Mouse (Mus musculus) kidney, postnatal 4 days (tissue): ENCODE results near the gene Ovca2.

Experiments used
- DNase-seq, 2 experiments: peaks; one replicate each; pipeline ENCODE4 v3.0.0; 2021; ENCODE audit warnings: mixed read lengths in 2 of 2

Ovca2 gene

DNA sequence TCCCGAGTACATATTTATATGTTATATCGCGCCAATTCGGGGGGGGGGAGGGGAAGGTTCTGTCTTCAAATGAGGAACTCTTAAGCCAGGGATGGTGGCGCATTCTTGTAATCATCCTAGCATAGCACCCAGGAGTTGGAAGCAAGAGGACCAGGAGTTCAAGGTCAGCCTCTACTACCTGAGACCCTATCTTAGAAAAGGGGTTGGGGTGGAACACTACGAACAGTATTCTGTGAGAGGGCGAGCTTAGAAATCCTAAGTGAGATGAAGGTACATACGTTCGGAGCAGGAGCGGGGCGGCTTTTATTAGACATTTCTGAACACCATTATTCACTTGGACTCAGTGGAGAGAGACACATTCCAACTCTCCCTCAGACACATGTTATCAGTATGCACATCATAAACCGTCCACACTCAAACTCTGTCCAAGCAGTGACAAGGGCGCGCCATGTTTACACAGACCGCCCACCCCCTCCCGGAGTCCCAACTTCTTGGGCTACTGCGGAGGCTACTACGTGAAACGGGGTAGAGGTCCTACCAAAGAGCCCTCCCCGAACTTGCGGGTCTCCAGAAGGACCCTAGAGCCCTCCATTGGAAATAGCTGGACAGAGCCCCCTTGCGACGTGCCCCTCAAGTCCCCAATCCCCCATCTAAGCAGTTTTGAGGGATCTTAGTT is 9.1 kb downstream of the Ovca2 start, which contains the start of gene Hic1:
TSS of gene Hic1 (minus strand) at position 115 of the 676 bp plus-strand sequence.
- DNase-seq = peak; percentile 51 to 67

DNA sequence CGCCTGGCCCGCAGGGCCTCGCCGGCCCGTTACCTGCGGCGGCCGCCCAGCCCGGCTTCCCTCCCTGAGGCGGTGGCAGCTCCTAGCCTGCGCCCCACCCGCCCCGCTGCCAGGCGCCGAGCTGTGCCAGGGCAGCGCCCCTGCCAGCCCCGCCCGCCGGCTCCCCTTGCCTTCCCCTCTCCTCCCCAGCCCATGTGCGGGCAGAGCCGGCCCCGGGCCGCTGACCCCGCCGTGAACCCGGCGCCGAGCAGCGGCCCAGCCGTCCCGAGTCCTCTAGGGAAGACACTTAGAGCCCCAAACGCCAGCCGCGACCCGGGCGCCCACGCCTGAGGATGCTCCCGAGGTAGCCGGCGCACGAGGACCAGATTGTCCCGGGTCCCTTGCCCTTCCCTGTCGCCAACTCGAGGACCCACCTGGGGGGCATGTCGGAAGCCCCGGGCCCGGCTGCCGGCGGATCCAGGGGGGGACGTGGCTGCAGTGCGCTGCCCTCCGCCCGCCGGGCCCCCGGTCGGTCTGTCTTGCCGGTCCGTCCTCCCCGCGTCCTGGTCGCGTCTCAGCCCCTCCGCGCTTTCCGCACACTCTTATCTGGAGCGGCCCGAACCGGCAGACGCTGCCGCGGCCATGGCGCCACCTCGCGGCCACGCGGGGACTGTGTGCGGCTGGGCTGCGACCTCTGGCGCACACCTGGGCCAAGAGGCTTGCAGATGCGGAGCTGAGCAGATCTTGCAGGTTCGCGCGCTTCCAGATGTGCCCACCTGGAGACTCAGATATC is 9.9 kb downstream of the Ovca2 start:
- peak; percentile 91 to 94 for DNase-seq

DNA sequence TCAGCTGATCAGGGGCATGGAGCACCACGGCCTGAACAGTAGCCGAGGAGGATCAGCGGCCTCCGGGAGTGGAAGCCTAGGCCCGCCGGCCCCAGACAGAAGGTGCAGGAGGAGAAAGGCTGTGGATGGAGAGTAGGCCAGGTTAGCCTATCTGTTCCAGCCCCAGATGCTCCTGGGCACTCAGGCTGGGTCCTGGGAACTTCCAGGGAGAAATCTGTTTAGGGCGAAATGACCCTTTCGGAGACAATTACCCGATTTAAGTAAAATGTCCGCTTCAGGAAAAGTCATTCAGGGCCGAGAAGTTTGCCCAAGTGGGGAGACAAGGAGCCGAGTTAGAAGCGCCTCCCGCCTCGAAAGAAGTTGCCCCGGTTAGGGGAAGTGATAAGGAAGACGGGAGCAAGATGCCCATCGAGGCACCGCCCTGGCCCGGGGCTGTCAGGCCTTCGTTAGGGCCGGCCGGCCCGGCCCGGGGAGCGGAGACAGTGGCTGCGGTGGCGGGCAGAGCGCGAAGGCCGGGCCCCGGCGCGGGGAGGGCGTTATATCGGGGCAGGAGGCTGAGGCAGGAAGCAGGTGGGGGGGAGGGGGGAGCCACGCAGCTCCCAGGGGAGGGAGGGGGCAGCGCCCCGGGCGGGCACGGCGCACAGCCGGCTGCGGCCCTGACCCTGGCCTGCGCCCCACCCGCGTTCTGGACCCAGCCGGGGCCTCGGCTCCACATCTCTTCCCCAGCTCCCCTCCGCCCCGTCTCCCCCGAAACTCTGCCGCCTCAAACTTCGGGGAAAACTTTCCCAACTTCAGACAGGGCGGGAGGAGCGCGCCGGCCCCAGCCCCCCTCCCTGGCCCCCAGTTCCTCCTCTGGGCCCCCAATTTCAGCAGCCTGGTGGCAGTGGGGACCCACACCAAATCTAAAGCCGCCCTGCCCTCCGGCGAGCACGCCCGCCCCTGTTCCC is 10.7 kb downstream of the Ovca2 start:
- DNase-seq = peak; percentile 70 to 76

DNA sequence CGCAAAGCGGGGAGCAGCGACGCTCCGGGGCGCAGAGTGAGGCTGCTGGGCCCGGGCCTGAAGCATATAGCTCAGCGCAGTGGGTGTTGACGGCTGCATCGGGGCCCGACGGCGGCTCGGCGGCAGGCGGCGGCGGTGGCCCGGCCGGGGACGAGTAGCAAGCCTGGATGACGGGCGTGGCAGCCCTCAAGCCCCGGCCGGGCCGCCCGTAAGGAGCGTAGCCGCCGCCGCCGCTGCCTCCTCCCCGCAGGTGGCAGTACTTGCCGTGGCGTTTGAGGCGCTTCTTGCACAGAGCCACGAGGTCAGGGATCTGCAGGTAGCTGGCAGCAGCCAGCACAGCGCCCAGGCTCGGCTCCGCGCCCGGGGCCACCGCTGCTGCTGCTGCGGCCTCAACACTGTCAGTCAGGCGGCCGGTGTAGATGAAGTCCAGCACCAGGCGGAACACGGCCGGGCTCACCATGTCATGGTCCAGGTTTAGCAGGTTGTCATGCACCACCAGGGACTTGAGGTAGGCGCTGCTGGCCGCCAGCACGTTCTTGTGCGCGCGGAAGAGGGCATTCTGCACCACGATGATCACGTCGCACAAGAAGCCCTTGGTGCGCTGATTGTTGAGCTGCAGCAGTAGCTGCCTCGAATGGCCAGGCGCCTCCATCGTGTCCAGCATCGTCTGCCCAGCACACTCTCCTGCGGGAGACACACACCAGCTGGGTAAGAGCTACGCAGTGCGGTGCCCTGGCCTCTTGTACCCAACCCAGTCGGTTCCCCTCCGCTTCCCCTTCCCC is 11.6 kb downstream of the Ovca2 start:
- peak; percentile 58 to 71 for DNase-seq

DNA sequence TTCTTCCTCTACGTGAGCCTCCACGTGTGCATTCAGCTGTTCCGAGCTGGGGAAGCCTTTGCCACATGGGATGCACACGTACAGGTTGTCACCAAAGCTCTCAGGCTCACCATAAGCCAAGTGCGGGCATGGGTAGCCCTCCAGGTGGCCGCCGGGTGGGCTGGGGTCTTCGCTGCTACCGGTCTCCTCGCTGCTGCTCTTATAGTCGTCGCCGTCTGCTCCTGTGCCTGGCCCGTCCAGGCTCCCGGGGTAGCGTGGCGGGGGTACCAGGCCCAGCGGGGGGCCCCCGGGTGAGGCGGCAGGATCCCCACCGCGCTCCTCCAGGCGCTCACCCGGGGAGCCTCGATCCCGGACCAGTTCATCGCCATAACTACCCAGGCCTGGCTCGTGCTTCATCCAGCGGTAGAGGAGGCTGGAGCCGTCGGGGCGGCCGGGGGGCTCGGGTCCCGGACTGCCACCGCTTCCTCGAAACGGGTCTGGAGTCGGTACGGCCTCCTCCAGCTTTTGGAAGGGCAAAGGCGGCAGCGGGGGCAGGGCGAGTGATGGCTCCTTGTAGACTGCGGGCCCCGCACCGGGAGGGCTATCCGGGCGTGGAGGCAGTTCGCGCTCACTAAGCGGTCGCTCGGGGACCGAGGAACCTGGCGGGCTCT is 12.3 kb downstream of the Ovca2 start:
- DNase-seq = peak; percentile 53 to 69

DNA sequence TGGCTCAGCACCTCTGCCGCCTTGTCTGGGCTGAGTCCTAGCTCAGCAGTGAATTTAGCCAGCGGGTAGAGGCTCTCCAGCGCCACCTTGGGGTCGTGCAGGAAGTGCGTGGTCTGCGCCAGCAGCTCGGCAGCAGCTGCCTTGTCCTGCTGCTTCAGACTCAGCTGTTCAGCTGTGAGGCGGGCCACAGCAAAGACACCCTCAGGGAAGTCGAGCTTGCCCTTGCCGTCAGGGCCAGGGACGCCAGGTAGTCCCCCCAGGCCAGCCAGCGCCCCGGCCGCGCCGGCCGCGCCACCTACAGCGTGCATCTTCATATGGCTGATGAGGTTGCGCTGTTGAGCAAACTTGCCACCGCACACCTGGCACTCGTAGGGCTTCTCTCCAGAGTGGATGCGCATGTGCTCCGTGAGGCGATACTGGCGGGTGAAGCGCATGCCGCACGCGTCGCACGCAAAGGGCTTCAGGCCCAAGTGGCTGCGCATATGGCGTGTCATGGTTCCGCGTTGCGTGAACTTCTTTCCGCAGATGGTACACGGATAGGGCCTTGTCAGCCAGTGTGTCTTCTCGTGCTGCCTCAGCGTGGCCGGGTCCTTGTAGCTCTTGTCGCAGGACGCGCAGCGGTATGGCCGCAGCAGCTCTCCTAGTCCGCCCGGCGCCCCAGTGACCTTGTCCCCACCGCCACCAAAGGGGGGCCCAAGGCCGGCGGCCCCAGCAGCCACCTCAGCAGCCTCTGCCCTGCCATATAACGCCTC is 13.0 kb downstream of the Ovca2 start:
- peak; percentile 88 to 89 for DNase-seq

DNA sequence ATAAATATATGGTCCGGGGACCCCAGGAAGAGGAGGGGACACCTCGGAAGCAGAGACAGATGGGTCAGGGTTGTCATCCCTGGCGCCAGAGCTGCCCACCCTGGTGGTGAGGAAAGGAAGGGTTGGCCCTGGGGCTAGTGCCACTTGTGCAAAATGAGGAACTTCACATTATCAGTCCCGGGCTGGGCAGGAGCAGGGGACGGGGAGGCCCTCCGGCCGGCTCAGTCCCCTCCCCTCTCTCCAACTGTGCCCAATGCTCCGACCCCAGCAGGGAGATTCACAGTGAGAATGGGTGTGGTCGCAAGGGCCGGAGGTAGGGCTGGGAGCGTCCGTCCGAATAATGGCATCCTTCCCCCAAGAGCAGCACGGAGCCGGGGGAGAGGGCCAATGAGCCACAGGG is 13.9 kb downstream of the Ovca2 start:
- peak; percentile 39 to 47 for DNase-seq

DNA sequence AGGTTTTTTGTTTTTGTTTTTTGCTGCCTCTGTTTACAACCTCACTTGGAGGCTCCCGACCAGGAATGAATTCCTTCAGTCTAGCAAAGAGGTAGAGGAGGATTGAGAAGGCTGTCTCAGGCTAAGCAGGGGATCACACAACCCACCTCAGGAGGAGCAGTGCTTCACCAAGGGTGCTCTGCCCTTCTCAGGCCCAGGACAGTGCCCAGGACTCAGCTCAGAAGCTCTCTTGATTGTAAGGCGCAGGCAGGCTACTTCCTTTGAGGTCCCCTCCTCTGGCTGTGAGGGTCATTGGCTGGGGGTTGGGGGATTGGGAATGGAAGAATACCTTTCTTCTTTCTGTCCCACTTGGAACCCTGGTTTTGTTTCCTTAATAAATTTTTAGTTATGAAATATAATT is 14.6 kb downstream of the Ovca2 start:
- no peak for DNase-seq

DNA sequence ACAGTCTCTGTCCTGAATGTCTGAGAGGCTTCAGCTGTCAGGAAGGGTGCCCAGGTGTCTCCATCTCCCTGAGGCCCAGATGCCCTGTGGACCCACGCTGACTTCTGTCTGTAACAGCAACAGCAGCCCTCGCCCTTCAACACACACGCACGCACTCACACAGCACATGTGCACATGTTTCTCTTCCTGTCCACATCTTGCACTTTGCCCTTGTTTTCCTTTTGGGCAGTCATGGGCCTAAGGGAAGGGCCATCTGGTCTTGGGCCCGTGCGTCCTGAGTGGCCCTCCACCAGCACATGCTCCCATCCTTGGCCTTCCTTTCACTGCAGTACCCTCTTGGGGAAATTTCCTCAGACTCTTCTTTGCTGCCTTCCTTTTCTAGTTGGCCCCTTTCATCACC is 15.3 kb downstream of the Ovca2 start:
- peak; percentile 34 to 52 for DNase-seq

DNA sequence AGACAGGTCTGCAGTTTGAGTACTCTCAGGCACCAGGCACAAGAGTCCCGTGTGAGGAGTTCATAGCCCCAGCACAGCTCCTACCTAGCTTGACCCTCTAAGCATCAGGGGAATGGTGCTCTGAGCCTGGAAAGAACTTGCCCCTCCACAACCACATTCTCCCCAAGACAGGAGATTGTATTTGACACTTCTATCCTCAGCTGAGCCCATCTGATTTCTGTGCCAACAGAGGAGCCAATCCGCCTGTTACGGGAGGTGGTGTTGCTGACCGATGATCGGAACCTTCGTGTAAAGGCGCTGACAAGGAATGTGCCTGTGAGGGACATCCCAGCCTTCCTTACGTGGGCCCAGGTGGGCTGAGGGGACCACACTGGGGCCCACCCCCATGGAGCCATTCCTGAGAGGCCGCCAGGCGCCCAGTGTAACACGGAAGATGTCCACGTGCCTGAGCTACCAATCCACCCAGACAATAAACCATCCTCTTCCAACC is 16.0 kb downstream of the Ovca2 start:
- peak in 1 of 2 experiments; percentile 31 for DNase-seq

DNA sequence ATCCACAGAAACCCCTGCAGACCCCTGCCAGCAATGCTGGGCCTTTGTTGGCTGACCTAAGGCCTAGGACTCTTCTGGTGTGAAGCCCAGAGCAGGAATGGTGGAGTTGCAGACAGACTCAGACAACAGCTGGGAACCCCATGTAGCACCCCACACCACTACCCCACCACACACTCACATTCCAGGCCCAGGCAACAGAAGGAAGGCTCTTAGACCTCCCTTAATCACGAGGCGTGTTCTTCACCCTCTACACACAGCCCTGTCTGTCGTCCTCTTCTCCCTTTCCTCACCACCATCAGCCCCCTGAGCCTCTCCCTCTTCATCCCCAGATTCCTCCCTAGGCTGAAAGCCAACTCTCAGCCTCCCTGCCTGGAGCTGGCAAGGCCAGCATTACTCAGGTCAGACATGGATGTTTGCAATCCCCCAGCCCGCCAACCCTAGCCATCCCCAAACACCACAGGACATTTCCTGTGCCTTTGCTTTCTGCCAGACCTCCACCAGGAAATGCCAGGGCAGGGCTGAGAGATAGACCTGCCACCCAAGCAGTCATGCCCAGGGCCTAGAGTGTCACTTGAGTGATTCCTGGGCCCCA is 17.1 kb downstream of the Ovca2 start:
- DNase-seq = peak; percentile 39 to 54

DNA sequence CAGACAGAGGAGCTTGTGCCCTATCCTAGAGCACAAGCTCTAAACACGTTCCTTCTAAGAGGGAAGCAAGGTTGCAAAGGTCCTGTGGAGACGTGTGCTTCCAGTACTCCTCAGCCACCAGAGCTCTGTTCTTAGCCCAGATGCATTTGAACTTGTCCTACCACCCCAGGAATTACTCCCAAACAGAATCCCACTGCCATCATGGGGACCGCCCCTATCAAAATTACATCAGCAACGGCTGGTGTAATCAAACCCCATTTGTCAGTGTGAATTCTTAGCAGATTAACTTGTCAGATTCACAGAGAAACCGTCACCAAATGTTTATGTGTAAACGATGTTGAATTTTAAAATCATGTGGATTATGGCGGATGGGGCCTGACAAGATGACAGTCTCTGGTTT is 17.7 kb downstream of the Ovca2 start:
- DNase-seq = no peak

DNA sequence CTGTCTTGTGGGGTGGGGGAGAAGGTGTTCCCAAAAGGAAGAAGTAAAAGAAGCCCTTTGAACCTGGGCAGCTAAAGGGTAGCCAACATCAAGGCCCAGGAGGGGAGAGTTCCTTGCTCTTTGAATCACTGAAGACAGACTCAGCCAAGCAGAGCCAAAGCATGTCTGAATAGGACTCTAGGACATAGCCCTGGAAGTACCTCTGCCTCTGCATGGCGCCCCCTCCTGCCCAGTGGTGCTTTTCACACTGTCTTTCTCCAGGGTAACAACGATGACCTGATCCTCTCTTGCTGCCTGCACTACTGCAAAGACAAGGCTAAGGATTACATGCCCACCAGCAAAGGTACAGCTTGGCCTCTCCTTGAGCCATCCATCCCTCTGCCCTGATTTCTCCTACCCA is 19.1 kb downstream of the Ovca2 start:
- peak; percentile 77 to 83 for DNase-seq

DNA sequence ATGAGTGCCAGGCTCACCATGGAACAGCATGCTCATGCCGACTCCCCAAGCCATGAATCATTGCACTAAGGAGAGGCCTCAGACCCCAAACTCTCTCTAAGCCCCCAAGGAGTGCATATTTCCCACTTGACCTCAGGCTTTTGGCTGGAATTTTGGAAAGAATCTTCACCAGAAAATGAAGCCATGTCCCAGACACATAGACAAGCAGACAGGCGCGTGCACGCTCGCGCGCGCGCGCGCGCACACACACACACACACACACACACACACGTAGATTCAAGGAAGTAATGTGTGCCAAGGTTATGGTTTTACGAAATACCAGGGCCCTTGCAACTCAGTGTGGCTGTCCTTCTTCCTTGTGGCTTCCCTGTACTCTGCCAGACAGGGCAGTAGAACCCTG is 20.2 kb downstream of the Ovca2 start:
- peak; percentile 49 to 65 for DNase-seq

DNA sequence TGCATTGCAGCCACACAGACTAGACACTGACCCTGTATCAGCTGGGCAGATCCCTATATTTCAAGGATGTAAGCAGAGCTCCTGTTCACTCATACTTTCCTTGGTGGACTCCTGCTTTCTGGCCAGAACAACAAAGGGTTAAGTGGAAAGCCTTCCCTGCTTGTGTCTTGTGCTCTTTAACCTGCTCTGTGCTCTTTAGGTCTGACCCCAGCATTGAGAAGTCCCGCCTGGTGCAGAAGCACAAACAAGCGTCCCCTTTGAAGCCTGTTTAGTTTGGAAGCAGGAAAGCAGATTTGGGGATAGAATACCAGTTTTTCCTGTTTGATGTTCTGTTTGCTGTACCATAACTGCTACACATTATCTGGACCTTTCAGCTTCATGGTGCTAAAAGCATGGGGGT is 20.7 kb downstream of the Ovca2 start:
- DNase-seq = peak; percentile 51 to 60

DNA sequence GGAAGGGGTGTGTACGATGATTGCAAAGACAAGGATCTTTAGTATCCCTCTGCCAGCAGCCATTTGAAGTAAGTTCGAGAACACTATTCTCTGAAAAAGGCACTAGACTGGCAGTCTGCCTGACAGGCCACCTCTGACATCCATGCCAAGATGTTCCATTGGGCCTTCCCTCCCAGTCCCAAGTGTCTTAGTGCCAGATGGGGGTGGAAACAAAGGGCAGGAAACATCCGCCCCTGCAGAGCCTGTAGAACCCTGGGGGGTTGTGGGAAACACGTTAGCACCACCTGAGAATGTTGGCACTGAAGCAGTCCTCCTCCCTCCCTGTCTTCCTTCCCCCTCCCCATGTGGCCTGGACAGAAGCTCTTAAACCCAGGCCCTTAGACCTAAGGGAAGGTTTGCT is 21.6 kb downstream of the Ovca2 start:
- peak in 1 of 2 experiments; percentile 25 for DNase-seq

DNA sequence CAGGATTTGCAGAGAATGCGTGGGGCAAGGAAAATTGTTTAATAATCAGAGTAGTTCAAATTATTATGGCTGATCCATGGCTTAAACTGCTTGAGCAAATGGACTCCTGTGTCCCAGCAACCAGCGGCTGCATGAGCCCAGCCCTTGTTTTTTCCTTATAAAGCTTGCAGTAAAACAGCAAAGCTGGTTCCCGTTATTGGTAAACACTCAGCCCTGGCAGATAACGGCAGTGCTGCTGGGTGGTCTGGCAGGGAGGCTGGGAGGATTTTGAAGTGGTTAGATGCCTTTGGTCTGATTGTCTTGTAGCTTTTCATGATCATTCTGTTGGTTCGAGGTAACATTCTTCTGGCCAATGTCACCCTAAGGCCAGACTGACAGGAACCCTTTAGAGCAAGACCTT is 22.2 kb downstream of the Ovca2 start:
- peak in 1 of 2 experiments; percentile 33 for DNase-seq

DNA sequence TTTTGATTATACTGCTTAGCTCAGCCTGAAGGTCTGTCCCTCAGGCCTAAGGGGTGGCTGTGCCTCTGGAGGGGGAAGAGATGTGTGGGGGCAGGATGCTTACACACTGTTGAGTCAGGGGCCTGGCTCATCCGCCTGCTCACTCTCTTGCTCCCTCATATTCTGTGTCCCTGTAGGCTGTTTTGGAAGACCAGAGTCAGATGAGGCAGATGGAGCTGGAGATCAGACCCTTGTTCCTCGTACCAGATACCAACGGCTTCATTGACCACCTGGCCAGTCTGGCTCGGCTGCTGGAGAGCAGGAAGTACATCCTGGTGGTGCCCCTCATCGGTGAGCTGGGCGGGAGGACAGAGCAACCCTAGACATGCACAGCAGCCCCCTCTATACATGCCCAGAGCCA is 22.6 kb downstream of the Ovca2 start:
- DNase-seq = peak in 1 of 2 experiments; percentile 14

DNA sequence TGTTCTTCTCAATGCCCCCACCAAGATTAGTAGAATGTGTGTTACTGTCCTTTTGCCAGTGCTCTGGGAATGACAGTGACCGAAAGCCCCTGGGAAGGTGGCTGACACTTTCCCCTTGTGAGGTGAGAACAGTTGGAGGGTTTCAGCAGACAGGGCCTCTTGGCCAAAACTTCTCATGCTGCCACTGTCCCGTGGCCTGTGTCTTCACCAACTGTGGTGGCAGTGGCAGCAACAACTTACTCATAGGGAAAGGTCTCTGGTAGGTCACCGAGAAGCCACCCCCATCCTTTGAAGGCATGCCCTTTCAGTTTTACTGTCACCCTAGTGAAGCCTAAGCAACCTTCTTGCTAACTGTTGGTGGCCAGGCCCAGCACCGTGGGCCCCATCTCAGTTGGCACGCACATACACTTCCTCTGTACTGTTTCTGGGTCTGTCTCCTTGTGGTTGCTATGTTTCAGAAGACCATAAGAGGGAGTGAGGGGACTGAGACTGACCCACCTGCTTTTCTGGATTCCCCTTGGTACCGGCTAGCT is 24.5 kb downstream of the Ovca2 start:
- peak in 1 of 2 experiments; percentile 24 for DNase-seq
